Mouse (Mus musculus) megakaryocyte-erythroid progenitor cell, adult 5-6 weeks (primary cell): Measurements from ENCODE around the gene Mcrip1. TPM values are rescaled to one million over a fixed set of nuclear protein-coding genes. Genes with fewer than 3 reads are reported as not detected.
"Not testable (repeated sequence)": the region's sequence is repeated elsewhere in the genome, so short reads cannot be mapped to it uniquely, and the experiment has no call there.

Experiments
- ATAC-seq: replicated peaks from 2 replicates; pipeline ENCODE4 v1.8.0; 2016; ENCODE audit warnings: mild to moderate bottlenecking, inconsistent platforms; ENCODE audit not compliant: severe bottlenecking, poor library complexity, low FRiP score, low TSS enrichment
- total RNA-seq, 2 experiments: library from RNA; stranded (forward) in 1 of 2; stranded (reverse) in 1 of 2; fragments of 200-1000, 215-1000 nt in 1 of 2; fragments of >200 nt in 1 of 2; fragmentation: Nextera tagmentation in 1 of 2; gene quantifications; 2 replicates each; pipeline ENCODE4 v1.2.3; 2014 to 2017

The Mcrip1 gene
- total RNA-seq (2014; fragmentation: Nextera tagmentation) (60.4 and 62.7 TPM in 2 replicates), total RNA-seq (2017) (18.5 and 18.8 TPM in 2 replicates)

DNA sequence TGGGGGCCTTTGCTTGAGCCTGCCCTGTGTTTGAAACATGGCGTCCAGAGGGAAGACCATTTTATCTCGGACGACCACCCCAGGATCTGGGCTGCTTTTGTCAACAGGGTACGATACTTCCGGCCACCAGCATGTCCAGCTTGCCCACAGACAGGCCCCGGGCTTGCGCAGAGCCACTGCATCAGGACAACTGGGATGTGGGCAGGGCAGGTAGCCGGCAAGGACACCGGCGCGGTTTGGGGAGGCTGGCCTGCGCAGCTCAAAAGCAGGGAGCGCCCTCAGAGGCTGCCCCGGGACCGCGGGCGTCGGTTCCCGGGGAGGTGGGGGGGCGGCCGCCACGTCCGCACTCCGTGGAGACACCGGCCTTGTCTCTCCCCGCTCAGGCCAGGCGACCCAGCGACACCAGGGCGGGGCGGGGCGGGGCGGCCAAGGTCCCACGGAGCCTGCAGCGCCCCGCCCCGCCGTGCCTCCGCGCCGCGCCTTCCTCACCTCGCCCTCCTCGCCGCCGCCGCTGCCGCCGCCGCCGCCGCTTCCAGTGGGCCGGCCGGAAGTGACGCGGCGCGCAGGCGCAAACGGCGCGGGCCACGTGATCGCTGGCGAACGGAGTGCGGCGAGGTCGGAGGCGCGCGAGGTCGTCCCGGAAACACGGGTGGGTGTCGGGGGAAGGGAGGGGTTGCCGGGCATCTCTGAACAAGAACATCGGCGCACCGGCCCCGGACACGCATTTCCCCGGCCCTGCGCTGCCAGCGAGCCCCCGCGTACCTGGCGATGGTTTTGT, at the start of gene Mcrip1:
TSS of gene Mcrip1 (minus strand) at position 560 of the 778 bp plus-strand sequence.
- peak; percentile 72 for ATAC-seq

DNA sequence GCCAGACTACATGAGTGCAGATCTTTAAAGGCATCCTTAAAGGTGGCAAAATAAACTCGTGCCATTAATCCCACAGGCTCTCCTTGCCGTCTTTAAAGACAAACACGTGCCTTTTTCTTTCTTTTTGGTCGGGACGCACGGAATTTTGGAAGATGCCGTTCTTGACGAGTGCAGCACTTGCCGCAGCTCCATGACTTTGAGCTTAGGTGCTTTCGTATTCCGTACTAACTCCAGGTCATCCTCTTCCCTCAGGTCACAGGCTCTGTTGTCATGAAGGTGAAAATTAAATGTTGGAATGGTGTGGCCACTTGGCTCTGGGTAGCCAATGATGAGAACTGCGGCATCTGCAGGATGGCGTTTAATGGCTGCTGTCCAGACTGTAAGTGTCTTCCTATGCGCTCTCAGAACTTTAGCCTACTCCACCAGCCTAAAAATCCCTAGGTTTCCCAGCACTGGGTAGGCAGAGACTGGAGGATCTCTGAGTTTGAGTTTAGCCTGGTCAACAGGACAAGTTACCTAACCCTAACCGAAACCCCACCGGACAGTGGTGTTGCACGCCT, 49.5 kb upstream of the Mcrip1 start:
- no peak for ATAC-seq

DNA sequence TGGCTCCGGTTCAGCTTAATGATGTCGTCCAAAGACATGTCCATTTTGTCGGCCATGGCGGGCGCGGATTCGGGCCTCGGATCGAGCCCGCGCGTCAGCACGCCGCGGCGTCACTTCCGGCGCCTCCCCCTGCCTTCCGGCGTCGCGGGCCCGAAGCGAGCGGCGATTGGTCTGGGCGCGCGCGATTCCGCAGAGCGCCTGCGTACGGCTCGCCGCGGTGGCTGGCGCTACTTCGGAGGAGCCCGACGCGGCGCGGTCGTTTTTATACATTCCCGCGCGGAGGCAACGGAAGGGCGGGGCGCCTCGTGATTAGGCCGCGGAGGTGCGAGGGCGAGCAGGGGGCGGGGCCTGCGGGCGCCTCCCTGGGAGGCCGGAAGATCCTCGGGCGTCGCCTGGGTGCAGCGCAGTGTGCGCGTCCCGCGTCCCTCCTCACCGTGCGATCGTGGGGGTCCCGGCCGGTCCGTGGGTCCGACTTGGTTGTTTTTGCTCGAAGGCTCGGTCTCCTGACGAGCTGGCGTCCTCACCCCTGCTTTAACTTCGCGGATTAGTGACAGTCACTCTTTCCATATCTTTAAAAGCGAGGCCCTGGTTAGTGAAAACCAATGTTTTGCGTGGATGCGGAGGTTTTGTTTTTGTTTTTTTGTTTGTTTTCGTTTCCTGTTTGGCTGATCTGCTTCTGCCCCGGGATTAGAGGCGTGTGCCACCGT, 48.9 kb upstream of the Mcrip1 start, which contains the start of the genes Alyref and Anapc11:
TSS of gene Alyref (minus strand) at position 83 of the 707 bp plus-strand sequence.
TSS of gene Anapc11 (plus strand) at position 139 of the 707 bp plus-strand sequence.
- peak; percentile 91 for ATAC-seq

GRCm38 (mm10) chr11:120597240-120598235, 48.0 kb upstream of the Mcrip1 start:
- 0 out of 2 replicates have a peak, but pooled peaks have one; percentile 7 for ATAC-seq

- peak; percentile 80 for ATAC-seq
Observed at GRCm38 (mm10) chr11:120588531-120588930, 39.0 kb upstream of the Mcrip1 start.

DNA sequence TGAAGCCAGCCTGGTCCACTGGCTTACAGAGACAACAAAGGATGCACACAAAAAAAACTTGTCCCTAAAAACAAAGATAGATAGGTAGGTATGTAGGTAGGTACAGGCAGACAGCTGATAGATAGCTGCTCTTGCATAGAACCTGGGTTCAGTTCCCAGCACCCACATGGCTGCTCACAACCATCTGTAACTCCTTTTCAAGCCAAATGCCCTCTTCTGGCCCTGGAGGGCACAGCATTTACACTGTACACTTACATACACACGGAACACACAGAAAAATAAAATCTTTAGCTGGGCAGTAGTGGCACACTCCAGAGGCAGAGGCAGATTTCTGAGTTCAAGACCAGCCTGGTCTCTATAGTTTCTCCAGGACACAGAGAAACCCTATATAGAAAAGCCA, 34.4 kb upstream of the Mcrip1 start:
- no peak for ATAC-seq

DNA sequence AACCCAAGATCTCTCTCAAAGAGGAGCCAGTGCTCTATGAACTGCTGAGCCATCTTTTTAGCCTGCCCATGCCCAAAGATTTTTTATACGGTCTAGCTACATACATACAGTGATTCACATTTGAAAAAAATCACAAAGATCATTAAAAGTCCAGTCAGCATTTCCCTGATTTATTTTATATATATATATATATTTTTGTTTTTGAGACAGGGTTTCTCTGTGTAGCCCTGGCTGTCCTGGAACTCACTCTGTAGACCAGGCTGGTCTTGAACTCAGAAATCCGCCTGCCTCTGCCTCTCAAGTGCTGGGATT, 33.4 kb upstream of the Mcrip1 start:
- ATAC-seq: not testable (repeated sequence)

DNA sequence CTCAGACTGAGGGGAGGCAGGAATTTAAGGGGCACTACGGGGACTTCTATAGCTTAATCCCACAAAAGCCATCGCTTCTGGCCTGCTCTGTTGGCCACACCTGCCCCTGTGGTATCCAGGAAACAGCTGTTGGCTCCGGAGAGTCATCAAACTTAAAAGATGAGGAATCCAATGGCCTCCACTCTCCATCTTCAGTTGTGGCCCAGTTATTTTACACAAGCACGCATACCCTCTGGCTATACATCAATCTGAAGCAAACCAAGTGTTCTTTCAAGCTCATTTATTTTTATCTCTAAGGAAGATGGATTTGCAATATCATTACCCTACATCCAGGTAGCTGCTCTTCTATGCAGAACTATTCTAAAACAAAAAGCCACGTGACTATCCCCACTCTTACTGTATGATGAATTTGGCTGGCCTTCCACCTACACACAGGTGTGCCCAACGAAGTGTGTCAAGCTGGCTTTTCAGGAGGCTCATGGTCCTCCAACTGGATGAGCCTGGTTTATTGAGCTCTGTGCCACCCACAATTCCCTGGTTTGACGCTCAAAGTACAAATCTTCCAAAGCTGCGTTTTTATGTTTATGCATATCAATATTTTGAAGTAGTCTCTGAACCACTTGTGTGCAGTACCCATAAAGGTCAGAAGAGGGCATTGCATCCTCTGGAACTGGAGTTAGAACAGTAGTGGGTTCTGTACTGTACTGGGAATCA, 32.9 kb upstream of the Mcrip1 start:
- 0 out of 2 replicates have a peak, but pooled peaks have one; percentile 16 for ATAC-seq

DNA sequence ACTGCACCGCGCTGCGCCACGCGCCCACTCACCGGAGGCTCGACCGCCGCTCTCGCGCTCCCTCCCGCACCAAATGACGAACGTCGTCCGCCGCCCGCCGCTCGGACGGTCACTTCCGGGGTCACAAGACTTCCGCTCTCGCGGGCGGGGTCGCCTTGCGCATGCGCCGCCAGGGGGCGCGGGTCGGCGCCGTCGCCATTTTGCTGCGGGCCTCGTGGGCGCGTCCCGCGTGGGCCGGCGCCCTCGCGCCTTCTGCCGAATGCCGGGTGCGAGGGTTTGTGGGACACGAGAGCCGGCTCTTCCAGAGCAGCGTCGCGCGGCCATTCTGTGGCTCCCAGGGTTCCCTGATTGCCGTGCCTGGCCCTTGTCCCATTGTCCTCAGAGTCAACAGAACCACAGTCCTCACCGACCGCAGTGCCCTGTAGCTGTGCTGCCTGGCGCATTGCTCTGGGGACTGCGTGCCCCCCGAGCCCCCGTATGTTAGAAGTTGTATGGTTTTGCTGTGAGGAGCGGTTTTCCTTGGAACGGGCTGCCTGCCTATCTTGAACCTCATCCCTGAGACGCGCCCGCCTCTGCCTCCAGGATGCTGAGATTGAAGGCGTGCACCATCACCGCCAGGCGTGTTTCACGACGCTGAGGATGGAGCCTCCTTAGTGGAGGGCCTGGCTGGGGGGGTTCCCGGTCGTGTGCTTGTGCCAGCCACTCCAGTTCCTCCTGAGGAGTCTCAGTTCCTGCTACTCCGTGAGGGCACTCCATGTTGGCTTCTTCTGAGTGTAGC, 32.2 kb upstream of the Mcrip1 start, which contains the start of gene Arhgdia:
TSS of gene Arhgdia (minus strand) at position 135 of the 778 bp plus-strand sequence.
- peak; percentile 39 for ATAC-seq

- ATAC-seq: no peak
Observed at GRCm38 (mm10) chr11:120580871-120581331, 31.4 kb upstream of the Mcrip1 start.

- ATAC-seq: no peak; the same call in 1 of the 2 replicates
Observed at GRCm38 (mm10) chr11:120580190-120580589, 30.7 kb upstream of the Mcrip1 start.

- no peak for ATAC-seq
Observed at GRCm38 (mm10) chr11:120579316-120580107, 30.0 kb upstream of the Mcrip1 start.

- ATAC-seq: no peak
Observed at GRCm38 (mm10) chr11:120578694-120579243, 29.2 kb upstream of the Mcrip1 start.

- no peak for ATAC-seq
Observed at GRCm38 (mm10) chr11:120578024-120578693, 28.6 kb upstream of the Mcrip1 start.

DNA sequence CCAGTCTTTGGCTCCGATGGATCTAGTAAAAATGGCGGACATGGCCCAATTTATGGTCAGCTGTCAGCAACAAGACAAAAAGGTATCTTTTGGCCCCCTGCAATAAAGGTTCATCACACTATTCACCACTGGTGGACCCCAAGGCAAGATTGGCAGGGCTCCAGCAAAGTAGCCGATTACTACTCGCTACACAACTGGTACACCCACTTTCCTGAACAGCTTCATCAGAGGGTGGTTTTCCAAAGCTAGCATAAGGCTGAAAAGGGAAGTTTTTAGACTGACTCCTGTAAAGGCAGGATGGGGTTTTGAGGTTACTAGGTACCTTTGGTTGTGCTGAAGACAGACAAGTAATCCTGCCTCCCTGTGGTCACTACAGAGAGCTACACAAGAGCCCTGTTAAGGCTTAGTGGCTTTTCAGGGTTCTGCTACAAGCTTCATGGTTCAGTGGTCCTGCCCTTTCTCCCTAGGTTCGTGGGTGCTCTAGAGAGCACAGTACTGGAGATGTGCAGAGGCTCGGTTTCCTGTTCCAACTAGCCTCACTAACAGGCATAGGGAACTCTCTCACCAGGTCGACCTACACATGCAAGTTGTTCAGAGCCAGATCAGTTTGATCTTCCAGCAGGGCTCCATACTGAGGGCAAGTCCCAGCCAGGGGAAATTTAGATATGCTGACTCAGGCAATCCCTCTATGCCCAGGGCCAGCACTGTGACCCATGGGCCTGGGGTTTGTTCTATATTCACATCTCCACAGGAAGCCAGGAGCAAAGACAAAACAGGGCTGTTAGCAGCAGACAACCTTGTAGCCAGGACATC, 27.9 kb upstream of the Mcrip1 start:
- ATAC-seq: no peak
